Mouse (Mus musculus) limb, embryonic 14.5 days (tissue): ENCODE results near the gene Clec2g. TPM values are rescaled to one million over a fixed set of nuclear protein-coding genes. Genes with fewer than 3 reads are reported as not detected.
"Not testable (repeated sequence)": the region's sequence is repeated elsewhere in the genome, so short reads cannot be mapped to it uniquely, and the experiment has no call there.

Experiments
- ATAC-seq: fragments of 200-750 bp; cut with Nextera tagmentation; 2 replicates; pipeline ENCODE4 v1.8.0; 2017; ENCODE audit warnings: low read depth, moderate number of reproducible peaks, moderate TSS enrichment; ENCODE audit not compliant: low FRiP score
- DNase-seq: peaks from one replicate; pipeline ENCODE4 v3.0.0-alpha.2; 2015; ENCODE audit warnings: low spot score
- H3K27ac ChIP-seq: fragments of 300-500 bp; sonication (generic); replicated peaks from 2 replicates; pipeline ENCODE4 v1.5.1; 2014; ENCODE audit warnings: low read depth, mild to moderate bottlenecking, low read length, moderate library complexity, mixed read lengths
- H3K27me3 ChIP-seq: fragments of 300-500 bp; sonication (generic); 2 replicates; pipeline ENCODE4 v1.6.1; 2014; ENCODE audit warnings: low read length, mixed read lengths; ENCODE audit not compliant: control insufficient read depth, insufficient read depth
- H3K36me3 ChIP-seq: fragments of 300-500 bp; sonication (generic); 2 replicates; pipeline ENCODE4 v1.6.1; 2014; ENCODE audit warnings: mild to moderate bottlenecking, low read length, moderate library complexity, mixed read lengths; ENCODE audit not compliant: control insufficient read depth, insufficient read depth
- H3K4me1 ChIP-seq: fragments of 300-500 bp; sonication (generic); 2 replicates; pipeline ENCODE4 v1.6.1; 2014; ENCODE audit warnings: antibody characterized with exemption, low read length, mixed read lengths; ENCODE audit not compliant: control insufficient read depth, insufficient read depth
- H3K4me2 ChIP-seq: fragments of 300-500 bp; sonication (generic); replicated peaks from 2 replicates; pipeline ENCODE4 v1.6.1; 2014; ENCODE audit warnings: low read depth, mild to moderate bottlenecking, low read length, moderate library complexity; ENCODE audit not compliant: severe bottlenecking
- H3K4me3 ChIP-seq: fragments of 300-500 bp; sonication (generic); replicated peaks from 2 replicates; pipeline ENCODE4 v1.5.1; 2014; ENCODE audit warnings: low read length
- H3K9ac ChIP-seq: fragments of 300-500 bp; sonication (generic); 2 replicates; pipeline ENCODE4 v1.6.1; 2014; ENCODE audit warnings: mild to moderate bottlenecking, low read depth, low read length, moderate library complexity; ENCODE audit not compliant: severe bottlenecking
- H3K9me3 ChIP-seq: fragments of 300-500 bp; sonication (generic); 2 replicates; pipeline ENCODE4 v1.6.1; 2016; ENCODE audit warnings: low read length; ENCODE audit not compliant: control insufficient read depth
- POLR2A ChIP-seq: fragments of 200-500 bp; IDR thresholded peaks from 2 replicates; pipeline ENCODE4 v1.8.0; 2012; ENCODE audit warnings: inconsistent platforms, mild to moderate bottlenecking, moderate library complexity, borderline replicate concordance; ENCODE audit not compliant: insufficient read depth, insufficient read length; ENCODE audit errors: extremely low read depth
- WGBS: fragments of 180-500 bp; shearing (Covaris S2); extraction: QIAGEN DNeasy Blood & Tissue Kit; methylation state at CpG from one replicate; pipeline ENCODE4 v1.1.7; 2014; 5-methylcytosine and 5-hydroxymethylcytosine counted together
- polyA plus RNA-seq, 2 experiments: library from polyadenylated mRNA; depleted of rRNA in 1 of 2; stranded (reverse) in 1 of 2; unstranded in 1 of 2; fragments of >200 nt; fragmentation: Nextera tagmentation in 1 of 2; extraction: Ambion mirVana in 1 of 2; gene quantifications; 2 replicates each; pipeline versions ENCODE4 v1.2.1 to v1.2.3; 2012 to 2014

Clec2g gene
- polyA plus RNA-seq, 2 experiments: 1.1 to 1.7 TPM

DNA sequence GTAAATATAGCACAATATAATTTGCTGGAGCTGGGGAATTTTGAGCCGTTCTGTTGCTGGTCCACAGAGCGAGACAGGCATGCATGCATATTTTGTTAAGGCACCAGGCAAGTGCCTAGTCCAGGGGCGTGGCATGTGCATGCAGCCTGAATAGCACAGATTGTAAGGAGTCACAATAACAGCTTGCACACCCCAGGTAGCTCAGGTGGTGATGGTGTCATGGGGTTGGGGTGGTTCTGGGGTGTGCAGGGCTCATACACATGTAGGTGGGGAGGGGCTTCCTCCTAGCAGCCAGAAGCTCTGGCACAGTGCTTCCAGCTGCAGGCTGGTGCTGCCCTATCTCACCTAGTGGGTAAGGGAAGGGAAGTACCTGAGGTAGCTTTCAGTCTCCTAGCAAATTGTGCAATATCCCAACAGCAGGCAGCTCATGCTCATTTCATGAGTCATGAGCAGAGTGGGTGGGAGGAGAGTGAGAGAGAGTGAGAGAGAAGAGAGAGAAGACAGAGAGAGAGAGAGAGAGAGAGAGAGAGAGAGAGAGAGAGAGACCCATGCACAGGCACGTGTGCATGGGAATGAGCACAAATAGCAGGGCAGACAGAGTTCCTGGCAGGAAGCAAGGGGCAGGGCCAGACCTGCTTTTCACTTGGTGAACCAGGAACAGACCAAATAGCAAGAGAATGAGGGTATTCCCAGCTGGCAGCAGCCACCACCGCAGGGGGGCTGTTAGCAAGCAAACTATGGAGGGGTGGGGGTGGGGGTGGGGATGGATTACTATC lies 7.7 kb downstream of the Clec2g start:
- ATAC-seq (no peak), DNase-seq (no peak)
- Histone ChIP-seq H3K36me3 (no peaks in the 10 kb centered on the region), H3K27me3 (no peaks in the 10 kb centered on the region), H3K4me2 (no peak overlapping the region), H3K27ac (no peak overlapping the region), H3K4me1 (no peaks in the 10 kb centered on the region), H3K9ac (no peak overlapping the region), H3K4me3 (no peak overlapping the region), H3K9me3 (peaks cover 5% of the 10 kb centered on the region; the same call in 1 of the 2 replicates)
- TF ChIP-seq POLR2A: no peak
- 84% methylated on average over 5 of the region's 5 CpGs for WGBS

DNA sequence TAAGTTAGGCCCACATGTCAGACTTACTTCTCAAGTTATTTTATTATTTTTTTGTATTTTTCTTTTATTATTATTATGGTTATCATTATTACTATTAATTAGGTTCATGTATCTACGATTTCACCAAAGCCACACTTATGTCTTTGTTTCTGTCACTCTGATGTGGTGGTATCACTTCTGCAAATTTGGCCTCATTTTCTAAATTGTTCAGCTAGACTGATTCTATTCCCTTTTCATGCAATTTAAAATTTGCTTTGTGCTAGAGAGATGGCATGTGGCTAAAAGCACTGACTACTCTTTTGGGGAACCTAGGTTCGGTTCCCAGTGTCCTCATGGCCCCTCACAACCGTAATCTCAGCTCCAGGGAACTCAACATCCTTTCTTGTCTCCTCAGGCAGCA lies 11.4 kb downstream of the Clec2g start:
- whole genome bisulfite sequencing: 87% methylated on average over 3 of the region's 3 CpGs
- Histone ChIP-seq H3K9ac (no peak overlapping the region), H3K4me3 (no peak overlapping the region), H3K36me3 (no peaks in the 10 kb centered on the region), H3K27me3 (no peaks in the 10 kb centered on the region), H3K9me3 (peaks cover 5% of the 10 kb centered on the region; the same call in 1 of the 2 replicates), H3K4me1 (no peaks in the 10 kb centered on the region), H3K27ac (no peak overlapping the region), H3K4me2 (no peak overlapping the region)
- ATAC-seq: no peak
- no peak for TF ChIP-seq POLR2A
- no peak for DNase-seq

DNA sequence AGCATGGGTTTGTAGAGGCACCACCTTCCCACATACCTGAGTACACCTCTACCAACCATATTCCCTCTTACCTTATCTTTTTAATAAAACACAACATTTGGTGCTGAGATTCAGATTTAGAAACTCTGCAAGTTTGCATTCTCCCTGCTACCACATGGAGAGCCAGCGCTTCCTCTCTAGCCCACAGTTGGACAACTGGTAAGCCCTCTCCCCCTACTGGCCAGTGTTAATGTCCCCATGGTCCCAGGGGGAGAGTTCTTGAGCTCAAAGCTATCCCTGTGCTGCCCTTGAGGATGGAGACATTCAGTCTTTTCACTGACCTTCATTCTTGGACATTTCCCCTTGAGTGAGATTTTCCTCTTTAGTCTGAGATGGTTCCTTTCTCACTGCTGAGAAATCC lies 26.9 kb downstream of the Clec2g start:
- no peaks in the 10 kb centered on the region for H3K9me3 ChIP-seq
- H3K4me1 ChIP-seq: no peaks in the 10 kb centered on the region
- no peak overlapping the region for H3K27ac ChIP-seq
- no peak for ATAC-seq
- no peaks in the 10 kb centered on the region for H3K36me3 ChIP-seq
- H3K27me3 ChIP-seq: no peaks in the 10 kb centered on the region
- TF ChIP-seq POLR2A: no peak
- no peak overlapping the region for H3K4me3 ChIP-seq
- no peak overlapping the region for H3K9ac ChIP-seq
- H3K4me2 ChIP-seq: no peak overlapping the region
- DNase-seq: no peak
- 84% methylated on average over 1 of the region's 1 CpGs for WGBS

DNA sequence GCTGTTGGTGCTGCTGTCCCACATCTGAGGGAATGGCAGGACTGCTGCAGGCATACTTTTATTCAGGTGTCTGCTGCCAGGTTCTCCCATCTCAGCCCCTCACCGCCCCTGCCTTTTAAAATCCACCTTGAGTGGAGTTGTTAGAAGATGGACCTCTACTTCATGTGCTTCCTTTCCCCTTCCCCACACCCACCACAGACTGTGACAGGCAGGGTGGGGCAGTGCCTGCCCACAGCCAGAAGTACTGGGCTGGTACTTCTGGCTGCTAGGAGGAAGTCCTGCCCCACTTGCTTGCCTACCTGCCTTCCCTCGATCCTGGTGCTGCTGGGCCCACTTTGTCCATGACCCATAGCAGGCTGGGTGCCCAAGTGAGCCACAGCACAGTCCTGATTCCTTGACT lies 27.9 kb downstream of the Clec2g start:
- not testable (repeated sequence) for H3K9me3 ChIP-seq, H3K27me3 ChIP-seq, H3K4me2 ChIP-seq, H3K27ac ChIP-seq, H3K4me3 ChIP-seq, H3K9ac ChIP-seq, DNase-seq, ATAC-seq, H3K4me1 ChIP-seq, H3K36me3 ChIP-seq
- 82% methylated on average over 2 of the region's 2 CpGs for WGBS

DNA sequence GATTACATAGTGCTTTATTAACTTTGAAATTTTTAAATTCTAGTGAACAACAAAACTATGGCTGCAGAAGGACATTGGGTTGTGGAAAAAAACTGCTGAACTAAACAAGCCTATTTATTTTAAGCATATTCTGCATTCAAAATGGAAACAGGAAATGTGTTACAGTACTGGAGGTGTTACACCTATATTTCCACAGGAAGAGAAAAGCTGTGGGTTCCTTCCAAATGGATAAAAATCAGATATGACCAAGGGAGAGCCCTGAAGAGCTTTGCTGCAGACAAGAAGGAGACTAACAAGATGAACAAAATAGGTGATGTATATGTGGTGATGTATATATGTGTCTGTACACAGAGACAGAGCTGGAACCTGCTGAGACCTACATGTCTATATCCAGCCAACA lies 30.3 kb downstream of the Clec2g start:
- no peak for TF ChIP-seq POLR2A
- no peaks in the 10 kb centered on the region for H3K27me3 ChIP-seq
- H3K27ac ChIP-seq: no peak overlapping the region
- H3K4me2 ChIP-seq: no peak overlapping the region
- no peaks in the 10 kb centered on the region for H3K4me1 ChIP-seq
- no peak for DNase-seq
- no peak for ATAC-seq
- H3K9ac ChIP-seq: no peak overlapping the region
- no peaks in the 10 kb centered on the region for H3K36me3 ChIP-seq
- H3K4me3 ChIP-seq: no peak overlapping the region
- no peaks in the 10 kb centered on the region for H3K9me3 ChIP-seq

DNA sequence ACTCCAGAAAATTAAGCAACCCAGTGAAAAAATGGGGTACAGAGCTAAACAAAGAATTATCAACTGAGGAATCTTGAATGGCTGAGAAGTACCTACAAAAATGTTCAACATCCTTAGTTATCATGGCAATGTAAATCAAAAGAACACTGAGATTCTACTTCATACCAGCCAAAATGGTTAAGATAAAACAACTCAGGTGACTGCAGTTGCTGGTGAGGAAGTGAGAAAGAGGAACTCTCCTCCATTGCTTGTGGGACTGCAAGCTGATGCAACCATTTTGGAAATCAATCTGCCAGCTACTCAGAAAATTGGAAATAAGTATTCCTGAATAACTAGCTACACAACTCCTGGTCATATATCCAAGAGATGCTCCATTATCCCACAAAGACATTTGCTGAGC lies 34.3 kb downstream of the Clec2g start:
- no peak for ATAC-seq

More for the DNA sequence above, 34.3 kb downstream of the Clec2g start:
- H3K9ac ChIP-seq: no peak overlapping the region
- no peak overlapping the region for H3K27ac ChIP-seq
- DNase-seq: no peak
- no peaks in the 10 kb centered on the region for H3K9me3 ChIP-seq
- no peak overlapping the region for H3K4me3 ChIP-seq
- no peak for TF ChIP-seq POLR2A
- no peak overlapping the region for H3K4me2 ChIP-seq
- H3K27me3 ChIP-seq: no peaks in the 10 kb centered on the region
- no peaks in the 10 kb centered on the region for H3K4me1 ChIP-seq
- H3K36me3 ChIP-seq: no peaks in the 10 kb centered on the region
